Mouse (Mus musculus): ENCODE results near the gene Tmem50a. TPM values are rescaled to one million over a fixed set of nuclear protein-coding genes. Genes with fewer than 3 reads are reported as not detected.
A peak's percentile ranks its signal among the peaks of the same experiment; 100 is the strongest.
"Not testable (repeated sequence)": the region's sequence is repeated elsewhere in the genome, so short reads cannot be mapped to it uniquely, and the experiment has no call there.

Tmem50a gene
- polyA plus RNA-seq, 1 experiment = 16.9 TPM

DNA sequence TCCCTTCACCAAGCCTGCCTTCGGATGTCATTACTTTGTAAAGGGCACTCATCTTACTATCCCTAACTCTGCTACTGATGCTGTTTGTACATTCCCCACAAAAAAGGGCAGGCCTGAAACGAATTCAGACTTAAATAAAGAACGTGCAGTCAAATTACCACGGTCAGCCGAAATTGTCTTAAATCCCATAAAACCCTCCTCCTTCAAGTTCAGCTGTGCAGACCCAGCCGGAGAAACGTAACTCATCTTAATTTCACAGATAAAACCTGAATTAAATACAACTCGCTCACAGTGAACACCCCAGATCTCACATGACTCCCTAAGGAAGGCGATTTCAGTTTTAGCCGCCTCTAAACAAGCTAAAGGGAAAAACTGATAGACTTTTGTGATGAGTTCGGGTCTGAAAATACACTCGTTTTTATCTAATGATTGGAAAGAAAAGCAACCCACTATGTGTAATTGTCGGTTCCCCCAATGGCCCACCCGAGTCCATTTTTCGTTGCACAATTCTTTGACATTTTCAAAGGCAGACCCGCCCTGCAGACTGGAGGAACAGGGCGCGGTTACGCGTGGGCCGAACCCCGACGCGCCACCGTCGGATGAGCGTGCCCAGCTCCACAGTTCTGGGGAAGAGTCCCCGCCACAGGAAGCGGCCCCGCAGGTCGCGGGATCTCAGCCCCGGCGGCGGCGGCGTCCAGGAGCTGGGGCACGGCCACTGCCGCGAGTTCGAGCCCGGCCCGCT lies 531 bp downstream of the Tmem50a start:
- no peak for TF ChIP-seq GATA1 (IDR thresholded peaks at IDR 0.05; ENCODE audit: borderline replicate concordance, low read length)
- no peak for TF ChIP-seq FLI1 (IDR thresholded peaks at IDR 0.05; ENCODE audit: low read length)
- Histone ChIP-seq H3K36me3 (replicated peaks; ENCODE audit: low read length) (peaks cover 32% of the 10 kb centered on the region), H3K4me3 (replicated peaks) (peak overlapping the region; percentile 97), H3K4me1 (peaks cover 61% of the 10 kb centered on the region), H3K27me3 (replicated peaks) (no peaks in the 10 kb centered on the region), H3K9me3 (no peaks in the 10 kb centered on the region)

DNA sequence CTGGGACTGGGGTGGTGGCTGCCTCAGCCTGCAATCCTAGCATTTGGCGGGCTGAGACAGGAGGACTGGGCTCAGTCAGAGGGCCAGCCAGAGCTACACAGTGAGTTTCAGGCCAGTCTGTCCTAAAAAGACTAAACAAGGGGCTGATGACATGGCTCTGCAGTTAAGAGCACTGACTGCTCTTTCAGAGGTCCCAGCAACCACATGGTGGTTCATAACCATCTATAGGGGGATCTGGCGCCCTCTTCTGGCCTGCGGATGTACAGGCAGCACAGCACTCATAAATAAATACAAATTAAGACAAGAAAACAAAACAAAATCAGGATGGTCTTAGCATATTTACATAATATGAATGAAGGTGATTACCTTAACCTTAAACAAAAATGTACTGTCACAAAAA lies 1.4 kb downstream of the Tmem50a start:
- peak overlapping the region; percentile 97 for H3K4me3 ChIP-seq (replicated peaks)
- no peaks in the 10 kb centered on the region for H3K9me3 ChIP-seq
- TF ChIP-seq FLI1 (IDR thresholded peaks at IDR 0.05; ENCODE audit: low read length) (no peak), GATA1 (IDR thresholded peaks at IDR 0.05; ENCODE audit: borderline replicate concordance, low read length) (no peak)
- H3K36me3 ChIP-seq (replicated peaks; ENCODE audit: low read length) = peaks cover 41% of the 10 kb centered on the region
- no peaks in the 10 kb centered on the region for H3K27me3 ChIP-seq (replicated peaks)
- H3K4me1 ChIP-seq = peaks cover 59% of the 10 kb centered on the region

DNA sequence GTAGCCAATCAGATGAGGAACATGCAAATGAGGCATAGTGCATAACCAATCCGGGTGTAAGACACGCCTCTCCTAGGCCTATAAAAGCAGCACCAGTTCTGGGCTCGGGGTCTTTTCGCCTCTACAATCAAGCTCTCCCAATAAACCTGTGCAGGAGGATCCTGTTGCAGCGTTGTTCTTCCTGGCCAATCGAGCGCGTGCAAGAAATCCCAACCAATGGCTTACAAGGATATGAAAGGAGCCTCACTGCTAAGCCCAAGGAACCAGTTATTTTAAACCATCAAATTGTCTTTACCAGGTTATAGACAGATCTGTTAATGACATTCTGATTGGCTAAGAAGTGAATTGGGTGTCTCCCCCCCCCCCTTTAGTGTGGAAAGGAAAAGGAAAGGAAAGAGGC lies 3.4 kb downstream of the Tmem50a start:
- not testable (repeated sequence) for H3K4me3 ChIP-seq (replicated peaks); H3K27me3 ChIP-seq (replicated peaks); H3K9me3 ChIP-seq
- H3K4me1 ChIP-seq = peaks cover 40% of the 10 kb centered on the region
- H3K36me3 ChIP-seq (replicated peaks; ENCODE audit: low read length) = peaks cover 61% of the 10 kb centered on the region

DNA sequence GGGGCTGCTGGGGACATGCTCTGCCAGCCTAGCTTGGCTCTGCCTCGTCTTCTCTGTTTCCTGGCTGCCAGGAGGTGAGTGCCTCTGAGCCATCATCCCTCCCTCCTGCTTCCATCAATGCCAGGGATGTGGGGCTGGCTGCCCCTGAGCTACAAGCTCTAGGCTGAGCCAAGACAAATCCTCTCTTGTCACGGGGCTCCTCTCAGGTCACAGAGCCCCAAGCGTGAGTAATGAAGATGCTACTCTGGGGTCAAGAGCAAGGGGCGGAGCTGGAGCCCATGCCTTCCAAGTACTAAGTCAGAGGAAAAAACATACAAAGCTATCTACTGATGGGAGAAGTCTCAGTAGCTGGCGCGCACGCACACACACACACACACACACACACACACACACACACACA lies 11.8 kb downstream of the Tmem50a start:
- no peak overlapping the region for H3K4me3 ChIP-seq (replicated peaks)
- no peaks in the 10 kb centered on the region for H3K27me3 ChIP-seq (replicated peaks)
- no peak for TF ChIP-seq GATA1 (IDR thresholded peaks at IDR 0.05; ENCODE audit: borderline replicate concordance, low read length)
- no peak for TF ChIP-seq FLI1 (IDR thresholded peaks at IDR 0.05; ENCODE audit: low read length)
- peaks cover 4% of the 10 kb centered on the region; the same call in 1 of the 2 replicates for H3K4me1 ChIP-seq
- no peaks in the 10 kb centered on the region for H3K9me3 ChIP-seq
- peaks cover 99% of the 10 kb centered on the region for H3K36me3 ChIP-seq (replicated peaks; ENCODE audit: low read length)

DNA sequence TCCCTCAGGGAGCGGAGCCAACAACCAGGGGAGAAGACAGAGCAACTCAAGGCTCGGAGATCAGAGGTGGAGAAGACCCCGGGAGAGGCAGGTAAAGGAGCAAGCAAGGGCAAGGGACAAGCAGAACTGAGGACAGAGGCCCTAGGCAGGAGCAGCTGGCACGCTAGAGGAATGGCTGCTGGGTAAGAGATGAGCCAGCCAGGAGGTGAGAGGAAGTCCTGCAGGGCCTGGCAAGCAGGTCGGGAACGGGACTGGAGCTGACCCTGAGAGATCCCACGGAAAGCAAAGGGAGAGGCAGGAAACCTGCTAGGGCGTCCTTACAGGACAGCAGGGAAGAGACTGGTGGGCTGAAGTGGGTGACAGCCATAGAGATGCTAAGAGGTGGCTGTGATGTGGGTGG lies 13.7 kb downstream of the Tmem50a start:
- Histone ChIP-seq H3K9me3 (no peaks in the 10 kb centered on the region), H3K4me3 (replicated peaks) (no peak overlapping the region), H3K4me1 (peaks cover 4% of the 10 kb centered on the region; the same call in 1 of the 2 replicates), H3K36me3 (replicated peaks; ENCODE audit: low read length) (peaks cover 99% of the 10 kb centered on the region), H3K27me3 (replicated peaks) (no peaks in the 10 kb centered on the region)
- TF ChIP-seq FLI1 (IDR thresholded peaks at IDR 0.05; ENCODE audit: low read length) = no peak
- TF ChIP-seq GATA1 (IDR thresholded peaks at IDR 0.05; ENCODE audit: borderline replicate concordance, low read length) = no peak

DNA sequence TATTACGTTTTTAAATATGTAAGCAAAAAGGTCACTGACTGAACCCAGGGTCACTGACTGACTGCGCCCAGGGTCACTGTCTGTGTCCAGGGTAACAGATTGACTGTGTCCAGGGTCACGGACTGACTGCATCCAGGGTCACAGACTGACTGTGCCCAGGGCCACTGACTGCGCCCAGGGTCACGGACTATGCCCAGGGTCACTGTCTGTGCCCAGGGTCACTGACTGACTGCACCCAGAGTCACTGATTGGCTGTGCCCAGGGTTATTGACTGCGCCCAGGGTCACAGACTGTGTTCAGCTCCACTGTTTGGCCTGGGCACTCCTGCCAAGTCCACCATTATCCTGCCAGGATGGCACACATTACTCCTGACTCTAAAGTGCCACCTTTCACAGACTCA lies 17.6 kb downstream of the Tmem50a start:
- Histone ChIP-seq H3K4me1 (peaks cover 3% of the 10 kb centered on the region; the same call in 1 of the 2 replicates), H3K36me3 (replicated peaks; ENCODE audit: low read length) (peaks cover 83% of the 10 kb centered on the region), H3K27me3 (replicated peaks) (no peaks in the 10 kb centered on the region), H3K4me3 (replicated peaks) (peak overlapping the region; percentile 29), H3K9me3 (no peaks in the 10 kb centered on the region)
- no peak for TF ChIP-seq FLI1 (IDR thresholded peaks at IDR 0.05; ENCODE audit: low read length)
- TF ChIP-seq GATA1 (IDR thresholded peaks at IDR 0.05; ENCODE audit: borderline replicate concordance, low read length) = no peak

DNA sequence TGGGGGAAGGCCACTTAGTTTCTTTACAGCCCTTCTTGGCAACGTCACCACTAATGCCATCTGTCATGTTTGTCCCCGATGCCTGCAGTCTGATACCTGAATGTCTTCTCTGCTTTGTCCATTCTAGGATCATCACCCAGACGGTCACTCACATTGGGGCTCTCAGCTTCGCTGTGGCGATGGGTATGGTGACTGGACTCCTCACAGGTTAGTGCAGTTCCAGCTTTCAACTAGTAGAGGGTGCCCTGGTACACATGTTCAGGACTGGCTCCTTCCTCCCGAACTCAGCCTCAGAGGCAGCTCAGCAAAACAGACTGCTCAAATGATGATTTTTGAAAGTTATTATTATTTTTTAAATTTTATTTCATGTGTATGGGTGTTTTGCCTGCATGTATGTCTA lies 22.7 kb downstream of the Tmem50a start:
- Histone ChIP-seq H3K9me3 (no peaks in the 10 kb centered on the region; the same call in 1 of the 2 replicates), H3K4me3 (replicated peaks) (no peak overlapping the region), H3K4me1 (peaks cover 11% of the 10 kb centered on the region), H3K27me3 (replicated peaks) (peaks cover 8% of the 10 kb centered on the region), H3K36me3 (replicated peaks; ENCODE audit: low read length) (peaks cover 35% of the 10 kb centered on the region)
- TF ChIP-seq GATA1 (IDR thresholded peaks at IDR 0.05; ENCODE audit: borderline replicate concordance, low read length) (no peak), FLI1 (IDR thresholded peaks at IDR 0.05; ENCODE audit: low read length) (no peak)

DNA sequence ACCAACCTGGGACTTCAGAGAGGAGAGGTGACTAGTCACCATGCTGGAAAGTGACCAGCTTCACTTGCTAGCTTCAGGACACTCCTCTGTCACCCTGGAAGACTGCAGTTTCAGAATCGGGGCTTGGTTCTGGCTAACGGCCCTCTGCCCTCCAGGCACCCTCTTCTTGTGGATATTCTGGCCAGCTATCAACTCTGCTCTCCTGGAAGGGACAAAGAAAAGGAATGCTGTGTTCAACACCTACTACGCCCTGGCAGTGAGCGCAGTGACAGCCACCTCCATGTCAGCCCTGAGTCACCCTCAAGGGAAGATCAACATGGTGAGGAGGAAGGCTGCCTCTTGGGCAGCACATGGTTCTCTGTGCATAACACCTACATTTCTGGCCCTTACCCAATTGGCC lies 30.5 kb downstream of the Tmem50a start:
- no peak overlapping the region for H3K4me3 ChIP-seq (replicated peaks)
- H3K27me3 ChIP-seq (replicated peaks) = peaks cover 35% of the 10 kb centered on the region
- H3K9me3 ChIP-seq = no peaks in the 10 kb centered on the region; the same call in 1 of the 2 replicates
- no peaks in the 10 kb centered on the region for H3K36me3 ChIP-seq (replicated peaks; ENCODE audit: low read length)
- no peak for TF ChIP-seq FLI1 (IDR thresholded peaks at IDR 0.05; ENCODE audit: low read length)
- no peak for TF ChIP-seq GATA1 (IDR thresholded peaks at IDR 0.05; ENCODE audit: borderline replicate concordance, low read length)
- H3K4me1 ChIP-seq = peaks cover 41% of the 10 kb centered on the region

DNA sequence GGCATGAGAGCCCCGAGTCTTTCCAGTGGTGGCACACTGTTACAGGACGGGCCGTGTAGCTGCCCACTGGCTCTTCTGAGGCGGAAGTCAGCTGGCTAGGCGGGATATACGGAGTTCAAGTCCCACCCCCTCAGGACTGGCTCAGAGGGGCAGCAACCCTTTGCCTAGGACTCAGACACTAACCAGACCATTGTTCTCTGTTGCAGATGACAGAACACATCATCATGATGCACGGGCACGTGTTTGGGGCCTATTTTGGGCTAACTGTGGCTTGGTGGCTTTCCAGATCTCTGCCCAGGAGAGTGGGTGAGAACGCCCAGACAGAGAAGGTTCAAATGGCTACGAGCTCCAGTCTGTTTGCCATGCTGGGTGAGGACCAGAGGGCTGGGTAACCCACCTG lies 31.0 kb downstream of the Tmem50a start:
- no peaks in the 10 kb centered on the region; the same call in 1 of the 2 replicates for H3K9me3 ChIP-seq
- H3K4me3 ChIP-seq (replicated peaks) = no peak overlapping the region
- peaks cover 35% of the 10 kb centered on the region for H3K27me3 ChIP-seq (replicated peaks)
- peaks cover 47% of the 10 kb centered on the region for H3K4me1 ChIP-seq
- no peaks in the 10 kb centered on the region for H3K36me3 ChIP-seq (replicated peaks; ENCODE audit: low read length)
- no peak for TF ChIP-seq GATA1 (IDR thresholded peaks at IDR 0.05; ENCODE audit: borderline replicate concordance, low read length)
- no peak for TF ChIP-seq FLI1 (IDR thresholded peaks at IDR 0.05; ENCODE audit: low read length)

DNA sequence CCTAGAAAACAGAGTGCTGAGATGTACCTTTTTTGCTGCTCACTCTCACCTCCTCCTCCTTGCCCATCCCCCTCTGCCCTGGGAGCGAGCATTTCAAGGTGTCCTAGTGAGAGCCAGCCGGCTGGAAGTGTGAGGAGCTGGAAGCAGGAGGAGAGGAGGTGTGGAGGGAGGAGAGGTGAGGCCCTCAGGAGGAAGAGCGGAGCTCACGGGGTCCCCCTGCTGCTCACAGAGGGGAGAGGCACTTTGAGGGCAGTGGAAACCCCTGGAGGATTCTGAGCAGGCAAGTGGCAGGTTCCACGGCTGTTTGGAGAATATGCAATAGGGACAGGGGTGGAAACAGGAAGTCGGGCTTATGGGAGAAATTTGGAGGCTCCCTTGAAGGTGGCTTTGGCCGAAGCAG lies 31.6 kb downstream of the Tmem50a start:
- Histone ChIP-seq H3K4me1 (peaks cover 47% of the 10 kb centered on the region), H3K9me3 (no peaks in the 10 kb centered on the region), H3K4me3 (replicated peaks) (no peak overlapping the region), H3K36me3 (replicated peaks; ENCODE audit: low read length) (no peaks in the 10 kb centered on the region), H3K27me3 (replicated peaks) (peaks cover 30% of the 10 kb centered on the region)
- TF ChIP-seq GATA1 (IDR thresholded peaks at IDR 0.05; ENCODE audit: borderline replicate concordance, low read length) (no peak), FLI1 (IDR thresholded peaks at IDR 0.05; ENCODE audit: low read length) (no peak)
